Mouse (Mus musculus): Measurements from ENCODE around the gene Foxi2. TPM values are rescaled to one million over a fixed set of nuclear protein-coding genes. Genes with fewer than 3 reads are reported as not detected.

Foxi2 gene
- 0.50 and 0.56 TPM in 2 replicates for polyA plus RNA-seq (2015; fragmentation: Nextera tagmentation; extraction: Ambion mirVana)

DNA sequence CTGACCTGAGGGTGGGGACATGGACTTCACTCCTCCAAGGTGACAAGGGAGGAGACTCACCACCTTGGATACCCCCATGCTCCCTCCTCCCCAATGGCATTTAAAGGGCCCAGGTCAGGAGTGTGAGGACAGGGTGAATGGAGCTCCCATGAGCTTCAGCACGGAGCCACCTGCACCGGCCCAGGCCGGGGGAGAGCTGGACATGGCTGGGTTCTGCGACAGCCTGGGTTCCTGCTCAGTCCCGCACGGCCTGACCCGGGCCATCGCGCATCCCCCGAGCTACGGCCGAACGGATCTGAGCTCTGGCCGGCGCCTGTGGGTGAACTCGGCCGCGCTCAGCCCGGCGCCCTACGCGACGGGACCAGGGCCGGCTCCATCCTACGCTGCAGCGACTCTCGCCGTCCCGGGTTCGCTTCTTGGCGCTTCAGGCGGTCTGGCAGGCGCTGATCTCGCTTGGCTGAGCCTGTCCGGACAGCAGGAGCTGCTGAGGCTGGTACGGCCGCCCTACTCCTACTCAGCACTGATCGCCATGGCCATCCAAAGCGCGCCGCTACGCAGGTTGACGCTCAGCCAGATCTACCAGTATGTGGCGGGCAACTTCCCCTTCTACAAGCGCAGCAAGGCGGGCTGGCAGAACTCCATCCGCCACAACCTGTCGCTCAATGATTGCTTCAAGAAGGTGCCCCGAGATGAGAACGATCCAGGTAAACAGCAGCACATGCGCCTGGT lies at the start of gene Foxi2:
Gene Foxi2, plus strand, starts transcription at position 72 of the 729 bp plus-strand sequence.
- no peak within 1 kb of the TSS for H3K27ac ChIP-seq
- peak within 1 kb of the TSS; percentile 33 for H3K4me3 ChIP-seq
- peaks cover 68% of the 10 kb centered on the region for H3K27me3 ChIP-seq
- ATAC-seq (ENCODE audit: low FRiP score, low read depth): no peak
- 2% methylated on average over 51 of the region's 51 CpGs for WGBS
- H3K36me3 ChIP-seq: no peaks in the 10 kb centered on the region
- peak within 1 kb of the TSS; percentile 59 for H3K4me2 ChIP-seq (replicated peaks)
- no peaks in the 10 kb centered on the region for H3K9me3 ChIP-seq
- 0 out of 2 replicates have a peak within 1 kb of the TSS, but pooled peaks have one; percentile 14 for H3K9ac ChIP-seq
- H3K4me1 ChIP-seq: peaks cover 7% of the 10 kb centered on the region

DNA sequence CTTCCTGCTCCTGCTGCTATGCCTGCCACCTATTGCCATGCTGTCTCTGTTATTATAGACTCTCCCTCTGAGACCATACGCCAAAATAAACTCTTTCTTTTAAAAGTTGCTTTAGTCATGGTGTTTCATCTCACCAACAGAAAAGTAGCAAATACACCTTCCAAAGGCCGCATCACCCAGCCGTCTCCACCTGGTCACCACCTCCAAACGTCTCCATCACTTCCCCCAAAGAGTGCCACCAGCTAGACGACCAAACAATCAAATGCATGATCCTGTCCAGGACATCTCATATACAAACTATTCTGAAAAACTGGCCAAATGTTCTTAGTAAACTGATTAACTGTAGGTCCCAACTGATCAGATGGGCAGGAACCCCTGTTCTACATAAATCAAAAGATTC lies 45.5 kb upstream of the Foxi2 start:
- Histone ChIP-seq H3K4me2 (replicated peaks) (no peak overlapping the region), H3K4me1 (no peaks in the 10 kb centered on the region), H3K9me3 (no peaks in the 10 kb centered on the region), H3K9ac (no peak overlapping the region), H3K27ac (no peak overlapping the region), H3K36me3 (no peaks in the 10 kb centered on the region), H3K4me3 (no peak overlapping the region), H3K27me3 (no peaks in the 10 kb centered on the region)
- ATAC-seq (ENCODE audit: low FRiP score, low read depth): no peak
- 90% methylated on average over 5 of the region's 5 CpGs for WGBS

DNA sequence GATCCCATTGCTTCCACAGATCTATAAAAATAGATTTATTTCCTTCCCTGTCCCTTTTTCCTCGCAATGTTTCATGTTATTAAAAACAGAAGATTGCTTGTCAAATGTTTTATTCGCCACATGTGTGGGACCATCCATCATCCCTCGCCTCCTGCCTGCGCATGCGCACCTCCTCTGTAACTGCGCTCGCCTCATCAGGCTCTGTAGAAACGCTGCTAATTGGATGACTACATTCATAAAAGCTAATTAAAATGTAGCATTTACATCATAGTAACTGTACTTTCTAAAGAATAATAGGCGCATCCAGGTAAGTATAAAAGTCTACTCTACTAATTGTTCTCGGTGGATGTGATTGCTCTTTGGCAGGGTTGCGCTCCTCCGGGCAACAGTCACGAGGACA lies 34.1 kb upstream of the Foxi2 start:
- H3K27ac ChIP-seq: no peak overlapping the region
- no peak overlapping the region for H3K4me3 ChIP-seq
- no peaks in the 10 kb centered on the region for H3K9me3 ChIP-seq
- H3K4me1 ChIP-seq: no peaks in the 10 kb centered on the region
- no peak overlapping the region for H3K9ac ChIP-seq
- no peaks in the 10 kb centered on the region for H3K27me3 ChIP-seq
- no peaks in the 10 kb centered on the region for H3K36me3 ChIP-seq
- no peak overlapping the region for H3K4me2 ChIP-seq (replicated peaks)
- 73% methylated on average over 13 of the region's 13 CpGs for WGBS
- no peak for ATAC-seq (ENCODE audit: low FRiP score, low read depth)

DNA sequence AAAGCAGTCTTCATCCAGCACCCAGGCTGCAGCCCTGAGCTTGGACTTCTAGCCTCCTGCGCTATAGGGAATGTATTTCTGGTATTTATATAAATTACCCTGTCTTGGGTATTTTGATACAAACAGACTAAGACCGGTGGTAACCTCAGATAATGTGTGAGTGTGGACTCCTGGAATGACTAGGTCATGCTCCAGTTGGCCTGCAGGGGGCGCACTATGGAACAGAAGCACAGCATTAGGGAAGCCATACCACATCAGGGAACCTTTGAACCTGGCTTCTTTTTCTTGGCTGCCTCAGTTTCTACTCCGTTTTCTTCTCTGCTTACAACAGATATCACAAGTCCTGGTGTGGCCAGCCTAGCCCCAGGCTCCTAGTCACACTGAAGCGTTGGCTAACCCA lies 33.2 kb upstream of the Foxi2 start:
- Histone ChIP-seq H3K27me3 (no peaks in the 10 kb centered on the region), H3K9ac (no peak overlapping the region), H3K9me3 (no peaks in the 10 kb centered on the region), H3K4me2 (replicated peaks) (no peak overlapping the region), H3K36me3 (no peaks in the 10 kb centered on the region), H3K27ac (no peak overlapping the region), H3K4me1 (no peaks in the 10 kb centered on the region), H3K4me3 (no peak overlapping the region)
- no peak for ATAC-seq (ENCODE audit: low FRiP score, low read depth)
- 60% methylated on average over 5 of the region's 5 CpGs for WGBS

DNA sequence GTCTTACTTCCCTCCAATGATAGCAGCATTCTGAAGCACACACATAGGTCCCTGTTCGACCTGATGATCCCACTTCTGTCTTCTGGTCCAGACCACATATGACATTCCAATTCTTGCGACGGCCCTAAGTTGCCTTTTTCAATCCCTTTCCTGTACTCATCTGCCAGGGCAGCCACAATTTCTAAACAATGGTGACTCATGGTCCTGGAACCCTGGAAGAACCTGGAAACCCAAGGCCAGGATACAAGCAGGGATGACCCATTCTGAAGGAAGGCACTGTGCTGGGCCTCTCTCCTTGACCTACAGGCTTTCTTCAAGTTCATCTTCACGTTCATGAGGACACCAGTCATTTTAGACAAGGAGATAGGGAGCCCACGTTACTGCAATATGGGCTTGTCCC lies 31.8 kb upstream of the Foxi2 start:
- no peak overlapping the region for H3K4me2 ChIP-seq (replicated peaks)
- no peak overlapping the region for H3K27ac ChIP-seq
- 92% methylated on average over 5 of the region's 5 CpGs for WGBS
- H3K9me3 ChIP-seq: no peaks in the 10 kb centered on the region
- no peaks in the 10 kb centered on the region for H3K27me3 ChIP-seq
- no peak for ATAC-seq (ENCODE audit: low FRiP score, low read depth)
- no peaks in the 10 kb centered on the region for H3K4me1 ChIP-seq
- no peaks in the 10 kb centered on the region for H3K36me3 ChIP-seq
- no peak overlapping the region for H3K4me3 ChIP-seq
- no peak overlapping the region for H3K9ac ChIP-seq

DNA sequence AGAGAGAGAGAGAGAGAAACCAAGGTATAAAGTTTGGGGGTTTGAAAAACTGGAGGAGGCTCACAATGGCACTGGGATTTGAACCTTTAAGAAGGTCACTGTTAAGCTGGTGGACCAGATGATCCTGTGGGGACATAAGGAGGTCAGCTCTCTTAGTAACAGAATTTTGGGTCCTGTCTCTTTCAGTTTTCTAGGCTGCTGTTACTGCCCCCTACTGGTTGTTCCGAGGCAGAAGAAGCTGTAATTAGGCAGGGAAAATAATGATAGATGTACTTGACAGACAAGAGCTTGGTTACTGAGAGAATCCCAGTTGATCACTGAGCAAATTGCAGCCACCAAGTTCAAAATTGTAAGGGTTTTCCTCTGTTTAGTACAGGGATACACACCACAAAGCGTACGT lies 21.1 kb upstream of the Foxi2 start:
- no peak overlapping the region for H3K4me2 ChIP-seq (replicated peaks)
- no peak overlapping the region for H3K9ac ChIP-seq
- H3K9me3 ChIP-seq: no peaks in the 10 kb centered on the region
- H3K36me3 ChIP-seq: no peaks in the 10 kb centered on the region
- H3K27ac ChIP-seq: no peak overlapping the region
- no peak overlapping the region for H3K4me3 ChIP-seq
- H3K4me1 ChIP-seq: no peaks in the 10 kb centered on the region
- WGBS: 69% methylated on average over 3 of the region's 3 CpGs
- peaks cover 27% of the 10 kb centered on the region for H3K27me3 ChIP-seq
- no peak for ATAC-seq (ENCODE audit: low FRiP score, low read depth)

DNA sequence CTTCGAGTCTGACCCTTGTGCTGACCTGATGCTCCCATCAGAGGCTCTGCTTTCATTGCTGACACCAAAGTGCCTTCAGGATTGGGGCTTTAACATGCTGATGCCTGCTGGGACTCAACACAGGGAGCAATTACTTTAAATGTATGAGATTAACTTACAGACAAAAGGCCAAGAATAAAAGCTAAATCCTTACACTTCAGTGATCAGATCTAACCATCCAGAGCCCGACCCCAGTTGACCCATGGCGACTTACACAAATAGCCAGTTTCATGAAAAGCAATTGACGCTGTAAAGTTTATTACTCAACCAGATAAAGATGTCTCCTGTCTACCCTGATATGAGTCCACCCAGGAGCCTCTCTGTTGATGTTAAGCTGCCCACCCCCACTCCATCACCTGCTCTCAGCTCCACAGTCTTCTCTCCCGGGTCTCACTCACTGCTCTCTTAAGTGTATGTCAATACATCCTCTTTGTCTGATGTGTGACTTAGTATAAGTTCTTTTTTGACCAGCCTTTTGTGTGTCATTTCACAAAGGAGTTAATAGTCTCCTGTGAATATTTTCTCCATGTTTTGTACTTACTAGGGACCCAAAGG lies 17.1 kb upstream of the Foxi2 start:
- H3K27ac ChIP-seq: no peak overlapping the region
- H3K36me3 ChIP-seq: no peaks in the 10 kb centered on the region
- no peak overlapping the region for H3K4me3 ChIP-seq
- H3K27me3 ChIP-seq: peaks cover 32% of the 10 kb centered on the region
- WGBS: 11% methylated on average over 5 of the region's 5 CpGs
- H3K4me1 ChIP-seq: no peaks in the 10 kb centered on the region
- ATAC-seq (ENCODE audit: low FRiP score, low read depth): no peak
- H3K4me2 ChIP-seq (replicated peaks): no peak overlapping the region
- H3K9ac ChIP-seq: no peak overlapping the region
- no peaks in the 10 kb centered on the region for H3K9me3 ChIP-seq

DNA sequence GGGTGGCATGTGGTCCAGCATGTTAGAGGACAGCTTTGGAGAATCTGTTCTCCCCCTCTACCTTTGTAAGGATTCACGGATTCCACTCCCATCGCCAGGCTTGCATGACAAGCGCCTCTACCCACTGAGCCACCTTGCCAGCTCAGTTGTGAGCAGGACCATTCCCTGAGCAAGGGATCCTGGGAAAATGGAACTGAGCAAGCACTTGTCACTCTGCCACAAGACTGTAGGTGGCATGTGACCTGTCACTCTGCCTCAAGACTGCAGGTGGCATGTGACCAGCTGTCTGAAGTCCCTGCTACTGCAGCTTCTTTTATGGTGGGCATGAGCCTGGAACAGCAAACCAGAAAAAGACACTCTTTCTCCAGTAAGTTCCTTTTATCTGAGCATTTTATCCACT lies 15.7 kb upstream of the Foxi2 start:
- H3K27ac ChIP-seq: no peak overlapping the region
- H3K27me3 ChIP-seq: peaks cover 32% of the 10 kb centered on the region
- H3K36me3 ChIP-seq: no peaks in the 10 kb centered on the region
- H3K9ac ChIP-seq: no peak overlapping the region
- 85% methylated on average over 3 of the region's 3 CpGs for WGBS
- no peak overlapping the region for H3K4me3 ChIP-seq
- H3K4me1 ChIP-seq: no peaks in the 10 kb centered on the region
- H3K4me2 ChIP-seq (replicated peaks): no peak overlapping the region
- ATAC-seq (ENCODE audit: low FRiP score, low read depth): no peak
- no peaks in the 10 kb centered on the region for H3K9me3 ChIP-seq

DNA sequence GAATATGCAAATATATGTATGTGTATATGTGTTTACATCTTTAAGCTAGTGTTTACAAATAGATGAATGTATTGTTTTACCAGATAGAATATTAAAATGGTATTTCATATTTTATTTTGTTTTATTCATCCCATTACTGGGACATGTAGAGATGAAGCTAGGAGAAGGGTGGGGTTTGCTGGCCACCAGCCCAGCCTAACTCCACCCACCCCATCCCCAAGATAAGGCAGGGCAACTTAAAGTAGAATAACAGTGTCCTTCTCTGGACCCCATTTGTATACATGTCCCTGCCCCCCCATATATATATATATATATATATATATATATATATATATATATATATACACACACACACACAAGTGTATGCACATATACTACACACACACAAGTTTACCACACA lies 14.9 kb upstream of the Foxi2 start:
- no peak for ATAC-seq (ENCODE audit: low FRiP score, low read depth)
- Histone ChIP-seq H3K9ac (no peak overlapping the region), H3K9me3 (no peaks in the 10 kb centered on the region), H3K4me2 (replicated peaks) (no peak overlapping the region), H3K4me3 (no peak overlapping the region), H3K27me3 (peaks cover 30% of the 10 kb centered on the region; the same call in 1 of the 2 replicates), H3K27ac (no peak overlapping the region), H3K36me3 (no peaks in the 10 kb centered on the region), H3K4me1 (no peaks in the 10 kb centered on the region)

DNA sequence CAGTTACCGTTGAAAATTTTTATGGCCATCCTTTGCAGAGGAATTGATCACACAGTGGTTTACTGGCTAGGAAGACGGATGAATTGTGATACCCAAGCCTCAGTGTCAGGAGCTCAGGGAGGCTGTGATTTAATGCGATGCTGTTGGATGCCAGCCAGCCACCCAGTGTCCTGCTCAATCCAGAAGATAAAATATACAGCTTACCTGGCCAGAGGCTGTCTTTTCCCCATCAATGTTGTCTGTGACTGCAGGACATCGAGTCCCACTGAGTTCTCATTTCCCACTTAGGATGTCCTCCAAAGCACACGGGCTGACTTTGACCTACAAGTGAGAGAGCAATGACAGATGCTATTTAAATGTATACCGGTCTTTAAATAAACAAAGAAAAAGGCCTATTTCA lies 13.0 kb upstream of the Foxi2 start:
- Histone ChIP-seq H3K9me3 (no peaks in the 10 kb centered on the region), H3K4me3 (no peak overlapping the region), H3K4me2 (replicated peaks) (no peak overlapping the region), H3K4me1 (no peaks in the 10 kb centered on the region), H3K36me3 (no peaks in the 10 kb centered on the region), H3K9ac (no peak overlapping the region), H3K27ac (no peak overlapping the region), H3K27me3 (peaks cover 23% of the 10 kb centered on the region; the same call in 1 of the 2 replicates)
- no peak for ATAC-seq (ENCODE audit: low FRiP score, low read depth)
- 63% methylated on average over 6 of the region's 6 CpGs for WGBS

DNA sequence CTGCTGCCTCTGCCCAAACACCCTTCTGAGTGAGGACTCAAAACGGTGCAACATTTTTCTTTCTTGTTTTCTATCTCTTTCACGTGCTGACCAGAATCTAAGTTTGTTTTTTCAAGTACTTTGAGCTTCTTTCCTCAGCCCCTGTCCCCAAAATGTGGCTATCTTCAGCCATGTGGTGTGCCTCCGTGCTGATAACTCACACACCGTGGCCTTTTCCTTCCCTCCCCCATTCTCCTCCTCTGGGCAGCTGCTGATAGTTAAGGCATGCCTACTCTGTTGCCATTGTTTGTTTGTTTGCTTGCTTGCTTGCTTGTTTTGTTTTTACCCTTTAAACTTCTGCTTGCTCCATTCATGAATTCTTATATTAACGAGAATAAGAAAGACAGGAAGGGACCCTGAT lies 12.2 kb upstream of the Foxi2 start:
- no peak overlapping the region for H3K4me2 ChIP-seq (replicated peaks)

DNA sequence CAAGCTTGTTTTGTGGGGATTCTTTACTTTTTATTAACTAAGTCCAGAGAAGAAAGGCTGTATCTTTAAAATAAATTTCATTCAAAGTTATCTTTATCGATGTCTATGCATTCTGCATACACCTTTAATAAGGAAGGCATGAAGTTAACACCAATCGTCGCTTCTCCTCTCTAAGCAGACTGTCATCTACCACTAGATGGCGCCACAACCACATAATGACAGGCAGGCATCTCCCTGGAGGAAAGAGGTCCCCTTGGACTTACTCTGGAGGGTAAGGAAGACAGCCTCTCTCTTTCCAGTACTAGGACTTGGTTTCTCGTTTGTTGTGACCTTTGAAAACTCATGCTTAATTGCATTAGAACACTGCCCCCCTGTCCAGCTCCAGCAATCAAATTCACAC lies 6.7 kb upstream of the Foxi2 start:
- Histone ChIP-seq H3K4me2 (replicated peaks) (no peak overlapping the region), H3K27me3 (peaks cover 27% of the 10 kb centered on the region), H3K4me3 (no peak overlapping the region), H3K4me1 (no peaks in the 10 kb centered on the region), H3K9ac (no peak overlapping the region), H3K9me3 (no peaks in the 10 kb centered on the region), H3K36me3 (no peaks in the 10 kb centered on the region), H3K27ac (no peak overlapping the region)
- WGBS: 13% methylated on average over 5 of the region's 5 CpGs
- no peak for ATAC-seq (ENCODE audit: low FRiP score, low read depth)

More for the DNA sequence above, 12.2 kb upstream of the Foxi2 start:
- H3K4me1 ChIP-seq: no peaks in the 10 kb centered on the region
- no peak overlapping the region for H3K27ac ChIP-seq
- ATAC-seq (ENCODE audit: low FRiP score, low read depth): no peak
- no peak overlapping the region for H3K9ac ChIP-seq
- WGBS: 35% methylated on average over 5 of the region's 5 CpGs
- H3K9me3 ChIP-seq: no peaks in the 10 kb centered on the region
- H3K36me3 ChIP-seq: no peaks in the 10 kb centered on the region
- H3K4me3 ChIP-seq: no peak overlapping the region
- H3K27me3 ChIP-seq: peaks cover 23% of the 10 kb centered on the region; the same call in 1 of the 2 replicates

DNA sequence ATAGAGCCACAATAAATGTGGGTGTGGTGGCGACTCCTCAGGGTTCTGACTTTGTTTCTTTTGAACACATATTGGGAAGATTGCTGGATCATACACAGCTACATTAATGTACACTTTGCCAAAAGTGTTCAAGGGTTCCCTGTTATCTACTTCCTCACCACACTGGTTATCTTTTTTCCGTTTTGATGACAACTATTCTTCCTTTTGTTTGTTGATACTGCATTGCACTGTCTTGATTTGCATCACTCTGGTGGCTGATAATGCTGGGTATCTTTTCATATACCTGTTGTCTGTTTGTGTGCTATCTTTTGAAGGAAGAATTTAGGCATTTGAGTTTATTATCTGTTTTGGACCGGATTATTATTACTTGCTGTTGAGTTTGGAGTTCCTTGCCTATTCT lies 3.3 kb upstream of the Foxi2 start:
- no peak for ATAC-seq (ENCODE audit: low FRiP score, low read depth)
- WGBS: 78% methylated on average over 3 of the region's 3 CpGs
- H3K27ac ChIP-seq: no peak overlapping the region
- no peaks in the 10 kb centered on the region for H3K36me3 ChIP-seq
- H3K9me3 ChIP-seq: no peaks in the 10 kb centered on the region
- H3K27me3 ChIP-seq: peaks cover 53% of the 10 kb centered on the region
- H3K9ac ChIP-seq: no peak overlapping the region
- H3K4me2 ChIP-seq (replicated peaks): no peak overlapping the region
- H3K4me3 ChIP-seq: no peak overlapping the region
- peaks cover 7% of the 10 kb centered on the region for H3K4me1 ChIP-seq
